Mouse (Mus musculus) kidney, embryonic 16.5 days (tissue): ENCODE measurements around the gene Sst. TPM values are rescaled to one million over a fixed set of nuclear protein-coding genes. Genes with fewer than 3 reads are reported as not detected.
"Not testable (repeated sequence)": the region's sequence is repeated elsewhere in the genome, so short reads cannot be mapped to it uniquely, and the experiment has no call there.

Experiments used
- ATAC-seq: fragments of 200-750 bp; cut with Nextera tagmentation; 2 replicates; pipeline ENCODE4 v1.8.0; 2017; ENCODE audit warnings: moderate TSS enrichment; ENCODE audit not compliant: low FRiP score, low TSS enrichment
- H3K27ac ChIP-seq: fragments of 300-500 bp; sonication (generic); 2 replicates; pipeline ENCODE4 v1.5.1; 2014; ENCODE audit warnings: low read length
- H3K27me3 ChIP-seq: fragments of 300-500 bp; sonication (generic); 2 replicates; pipeline ENCODE4 v1.6.1; 2014; ENCODE audit warnings: low read length, control low read depth, mixed read lengths; ENCODE audit not compliant: insufficient read depth
- H3K36me3 ChIP-seq: fragments of 300-500 bp; sonication (generic); 2 replicates; pipeline ENCODE4 v1.6.1; 2014; ENCODE audit warnings: low read length, control low read depth, mixed read lengths; ENCODE audit not compliant: insufficient read depth
- H3K4me1 ChIP-seq: fragments of 300-500 bp; sonication (generic); 2 replicates; pipeline ENCODE4 v1.6.1; 2014; ENCODE audit warnings: low read length, control low read depth, mixed read lengths; ENCODE audit not compliant: insufficient read depth
- H3K4me2 ChIP-seq: fragments of 300-500 bp; sonication (generic); replicated peaks from 2 replicates; pipeline ENCODE4 v1.6.1; 2014; ENCODE audit warnings: low read depth, low read length
- H3K4me3 ChIP-seq: fragments of 300-500 bp; sonication (generic); 2 replicates; pipeline ENCODE4 v1.5.1; 2014; ENCODE audit warnings: mild to moderate bottlenecking, low read length
- H3K9ac ChIP-seq: fragments of 300-500 bp; sonication (generic); replicated peaks from 2 replicates; pipeline ENCODE4 v1.6.1; 2014; ENCODE audit warnings: low read length
- H3K9me3 ChIP-seq: fragments of 300-500 bp; sonication (generic); 2 replicates; pipeline ENCODE4 v1.6.1; 2016; ENCODE audit warnings: low read length, control low read depth
- WGBS: fragments of 180-500 bp; shearing (Covaris S2); extraction: QIAGEN DNeasy Blood & Tissue Kit; methylation state at CpG from one replicate; pipeline ENCODE4 v1.1.7; 2014; 5-methylcytosine and 5-hydroxymethylcytosine counted together
- polyA plus RNA-seq: library from polyadenylated mRNA; unstranded; fragments of >200 nt; fragmentation: Nextera tagmentation; extraction: Ambion mirVana; gene quantifications from 2 replicates; pipeline ENCODE4 v1.2.1, GENCODE M21; 2015

The Sst gene
- polyA plus RNA-seq, 1 experiment from 2014 or later, result 1.1 TPM

DNA sequence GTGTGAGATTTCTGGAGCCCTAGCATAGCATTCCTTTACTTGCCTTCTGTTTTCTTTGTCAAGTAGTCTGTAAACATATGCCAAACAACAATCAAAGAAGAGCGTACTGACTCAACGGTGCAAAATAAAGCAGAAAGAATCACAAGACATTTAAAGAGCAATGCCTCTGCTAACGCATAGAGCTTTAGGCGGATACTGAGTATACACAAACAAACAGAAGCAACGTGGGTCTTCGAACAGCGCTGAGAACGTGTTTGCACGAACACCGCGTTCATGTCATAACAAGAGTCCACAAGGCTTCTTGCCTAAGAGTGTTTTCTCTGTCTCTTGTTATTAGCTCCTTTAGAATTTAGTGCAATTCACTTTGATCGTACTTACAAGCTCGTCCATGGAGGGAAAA, 22.0 kb upstream of the Sst start:
- 76% methylated on average over 13 of the region's 13 CpGs for WGBS

DNA sequence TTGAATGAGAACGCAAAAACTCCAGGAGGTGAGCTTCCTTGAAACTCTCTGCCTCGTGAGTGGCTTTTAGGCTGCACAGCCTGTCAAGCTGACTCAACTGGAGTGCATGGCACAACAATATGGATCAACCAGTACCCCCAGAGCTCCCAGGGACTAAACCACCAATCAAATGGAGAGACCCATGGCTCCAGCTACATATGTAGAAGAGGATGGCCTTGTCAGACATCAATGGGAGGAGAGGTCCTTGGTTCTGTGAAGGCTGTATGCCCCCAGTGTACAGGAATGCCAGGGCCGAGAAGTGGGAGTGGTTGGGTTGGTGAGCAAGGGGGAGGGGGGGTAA, 18.2 kb upstream of the Sst start:
- not testable (repeated sequence) for H3K4me3 ChIP-seq, H3K27me3 ChIP-seq, ATAC-seq, H3K36me3 ChIP-seq, H3K27ac ChIP-seq, H3K4me2 ChIP-seq, H3K9me3 ChIP-seq, H3K9ac ChIP-seq, H3K4me1 ChIP-seq
- whole genome bisulfite sequencing, result 90% methylated on average over 3 of the region's 3 CpGs

More for the DNA sequence above, 22.0 kb upstream of the Sst start:
- Histone ChIP-seq H3K9ac (no peak overlapping the region), H3K27me3 (no peaks in the 10 kb centered on the region), H3K9me3 (no peaks in the 10 kb centered on the region), H3K4me3 (no peak overlapping the region), H3K4me1 (no peaks in the 10 kb centered on the region), H3K36me3 (no peaks in the 10 kb centered on the region), H3K4me2 (no peak overlapping the region), H3K27ac (no peak overlapping the region)
- ATAC-seq, result no peak

DNA sequence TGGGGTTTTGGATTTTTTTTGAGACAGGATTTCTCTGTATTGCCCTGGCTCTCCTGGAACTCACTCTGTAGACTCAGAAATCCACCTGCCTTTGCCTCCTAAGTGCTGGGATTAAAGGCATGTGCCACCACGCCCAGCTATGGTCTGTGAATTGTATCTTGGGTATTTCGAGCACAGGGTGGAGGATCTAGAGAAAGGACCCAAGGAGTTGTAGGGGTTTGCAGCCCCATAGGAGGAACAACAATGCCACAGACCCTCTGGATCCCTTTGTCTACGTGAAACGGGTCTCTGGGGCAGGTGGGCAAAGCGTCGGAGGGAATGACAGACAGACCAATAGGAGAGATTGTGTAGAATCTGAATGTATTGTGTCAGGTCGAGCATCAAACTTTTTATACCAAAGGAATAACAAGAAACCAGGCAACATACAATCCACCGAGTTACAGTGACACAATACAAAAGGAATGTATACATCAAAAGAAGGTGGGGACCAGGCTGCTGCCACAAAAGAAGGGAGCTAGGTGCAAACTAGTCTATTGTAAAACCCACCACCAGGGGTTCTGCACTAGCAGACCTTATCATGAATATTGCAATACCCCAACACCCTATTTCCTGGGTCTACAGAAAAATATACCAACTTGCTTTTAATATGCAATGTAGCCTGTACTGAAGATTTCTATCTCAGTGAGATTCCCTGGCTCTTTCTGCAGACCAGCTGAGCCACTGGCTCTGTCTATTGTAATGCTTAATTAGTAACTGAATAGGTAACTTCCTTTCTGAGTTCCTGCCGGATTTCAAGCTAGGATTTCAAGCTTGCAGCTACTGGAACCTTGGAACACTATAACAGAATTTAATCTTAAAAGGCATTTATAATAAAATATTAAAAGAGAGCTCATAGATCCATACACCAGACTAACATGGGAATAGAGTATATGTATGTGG, 17.6 kb upstream of the Sst start:
- H3K36me3 ChIP-seq, H3K4me1 ChIP-seq, H3K9ac ChIP-seq, H3K4me3 ChIP-seq, H3K27me3 ChIP-seq, H3K4me2 ChIP-seq, H3K27ac ChIP-seq, ATAC-seq, H3K9me3 ChIP-seq: not testable (repeated sequence)
- whole genome bisulfite sequencing, result 83% methylated on average over 9 of the region's 9 CpGs

DNA sequence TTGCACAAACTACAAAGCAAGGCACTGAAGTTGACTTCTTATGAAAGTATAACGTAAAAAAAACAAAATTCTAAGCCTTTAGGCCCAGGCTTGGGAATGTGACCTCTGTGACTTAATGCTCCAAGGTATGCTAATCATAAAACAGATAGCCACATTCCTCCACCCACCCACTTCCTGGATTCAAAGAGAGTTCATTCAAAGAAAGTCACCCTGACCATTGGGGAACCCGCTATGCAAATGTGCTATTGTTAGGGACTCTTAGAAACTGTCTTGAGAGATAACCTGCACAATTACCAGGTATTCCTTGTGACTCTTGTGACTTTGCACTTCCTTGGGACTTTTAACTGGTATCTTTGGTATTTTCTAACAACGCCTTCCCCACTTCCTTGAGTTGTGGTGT, 15.8 kb upstream of the Sst start:
- not testable (repeated sequence) for H3K27ac ChIP-seq, H3K36me3 ChIP-seq, H3K27me3 ChIP-seq, ATAC-seq, H3K4me1 ChIP-seq, H3K4me2 ChIP-seq, H3K9me3 ChIP-seq, H3K9ac ChIP-seq, H3K4me3 ChIP-seq
- WGBS, result 82% methylated on average over 3 of the region's 3 CpGs

DNA sequence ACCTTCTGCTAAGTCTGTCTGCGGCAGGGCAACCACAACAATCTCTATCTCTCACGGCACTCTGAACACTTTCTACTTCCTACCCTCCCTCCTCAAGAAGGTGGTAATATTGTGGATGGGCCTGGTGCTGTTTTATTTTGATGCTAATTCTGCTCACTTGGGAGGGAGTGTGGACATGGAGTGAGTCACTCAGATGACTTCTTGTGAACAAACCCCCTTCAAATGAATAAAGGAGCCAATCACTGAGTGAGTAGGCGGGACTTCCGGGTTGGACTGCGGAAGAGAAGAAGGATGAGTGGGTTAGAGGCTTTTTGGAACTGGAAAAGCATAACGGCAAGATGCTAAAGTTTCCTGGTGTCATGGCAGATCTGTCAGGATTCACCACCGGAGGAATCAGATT, 10.7 kb upstream of the Sst start:
- no peak overlapping the region for H3K4me2 ChIP-seq
- H3K27me3 ChIP-seq, result peaks cover 4% of the 10 kb centered on the region; the same call in 1 of the 2 replicates
- H3K36me3 ChIP-seq, result no peaks in the 10 kb centered on the region
- no peak overlapping the region for H3K9ac ChIP-seq
- H3K9me3 ChIP-seq, result no peaks in the 10 kb centered on the region
- no peak overlapping the region for H3K4me3 ChIP-seq
- H3K27ac ChIP-seq, result no peak overlapping the region
- WGBS, result 80% methylated on average over 7 of the region's 7 CpGs
- H3K4me1 ChIP-seq, result peaks cover 17% of the 10 kb centered on the region
- no peak for ATAC-seq

DNA sequence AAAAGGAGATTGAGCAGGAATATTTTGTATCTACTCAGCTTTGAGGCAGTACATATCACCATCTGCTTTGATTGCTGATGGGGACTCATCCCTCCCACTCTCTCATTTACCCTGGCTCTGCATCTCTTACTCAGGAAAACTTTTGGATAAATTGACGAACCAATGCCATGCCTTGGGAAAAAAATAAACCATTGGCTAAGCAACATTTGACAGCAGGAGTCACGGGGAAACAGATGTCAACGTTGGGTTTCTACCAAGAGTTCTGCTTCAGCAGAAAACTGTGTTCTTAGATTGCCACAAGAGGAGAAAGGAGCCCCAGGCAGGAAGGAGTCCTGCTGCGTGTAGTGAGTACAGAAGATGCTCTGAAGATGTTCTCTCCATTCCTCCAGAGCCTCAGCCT, 9.3 kb upstream of the Sst start:
- Histone ChIP-seq H3K4me2 (no peak overlapping the region), H3K27ac (no peak overlapping the region), H3K4me1 (peaks cover 17% of the 10 kb centered on the region), H3K9me3 (no peaks in the 10 kb centered on the region), H3K9ac (no peak overlapping the region), H3K4me3 (no peak overlapping the region), H3K36me3 (no peaks in the 10 kb centered on the region), H3K27me3 (peaks cover 4% of the 10 kb centered on the region; the same call in 1 of the 2 replicates)
- no peak for ATAC-seq
- 84% methylated on average over 4 of the region's 4 CpGs for WGBS

DNA sequence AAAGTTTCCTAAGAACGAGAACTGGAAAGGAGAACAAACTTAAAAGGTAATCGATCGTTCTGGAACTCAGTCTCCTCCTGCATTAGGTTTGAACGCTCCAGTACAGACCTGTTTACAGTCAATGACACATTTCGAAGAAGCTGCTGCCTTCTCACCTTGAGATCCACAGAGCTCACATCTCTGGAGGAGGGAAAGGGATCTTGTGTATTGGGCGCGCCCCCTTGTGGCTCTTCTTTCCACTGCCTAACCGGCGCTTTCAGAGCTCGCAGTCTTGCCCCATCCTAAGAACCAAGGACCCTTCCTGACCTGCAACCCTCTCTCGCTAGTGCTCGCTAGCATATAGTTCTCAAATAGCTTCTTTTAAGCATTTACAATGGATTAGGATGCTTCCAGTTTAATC, 8.1 kb upstream of the Sst start:
- Histone ChIP-seq H3K27me3 (peaks cover 4% of the 10 kb centered on the region; the same call in 1 of the 2 replicates), H3K27ac (no peak overlapping the region), H3K4me1 (peaks cover 17% of the 10 kb centered on the region), H3K9ac (no peak overlapping the region), H3K4me2 (peak overlapping the region; percentile 44), H3K36me3 (no peaks in the 10 kb centered on the region), H3K4me3 (no peak overlapping the region; the same call in 1 of the 2 replicates), H3K9me3 (no peaks in the 10 kb centered on the region)
- peak; percentile 82; the same call in 1 of the 2 replicates for ATAC-seq
- WGBS, result 10% methylated on average over 12 of the region's 12 CpGs

DNA sequence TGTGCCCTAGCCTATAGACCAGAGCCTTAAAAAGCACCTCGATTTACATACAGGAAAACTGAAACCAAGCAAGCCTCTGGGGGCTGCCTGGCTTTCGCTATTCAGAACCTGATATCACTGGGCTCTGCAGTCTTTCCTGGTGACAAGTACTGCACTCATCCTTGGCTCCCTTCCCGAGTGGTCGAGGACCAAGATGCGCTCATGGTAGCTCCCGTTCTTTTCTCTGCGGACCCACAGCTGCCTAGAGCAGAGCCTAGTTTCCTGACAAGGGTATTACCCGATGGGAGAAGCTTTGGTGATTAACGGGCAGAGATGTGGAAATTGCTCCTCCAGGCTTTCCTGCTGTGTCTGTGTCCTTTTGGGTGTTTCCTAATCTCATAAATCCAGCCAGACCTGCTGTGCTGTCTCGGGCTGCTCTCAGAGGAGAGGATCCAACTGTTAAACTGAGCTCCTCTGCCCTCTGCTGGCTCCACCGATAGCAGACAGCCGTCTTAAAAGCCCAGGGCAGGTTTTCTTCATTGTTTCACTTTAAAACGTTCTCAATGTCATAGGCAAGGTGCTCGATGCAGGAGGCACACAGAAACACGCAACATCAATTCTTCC, 7.3 kb upstream of the Sst start:
- Histone ChIP-seq H3K9me3 (no peaks in the 10 kb centered on the region), H3K36me3 (no peaks in the 10 kb centered on the region), H3K4me3 (peak overlapping the region; percentile 26), H3K9ac (0 out of 2 replicates have a peak overlapping the region, but pooled peaks have one; percentile 23), H3K27me3 (peaks cover 4% of the 10 kb centered on the region; the same call in 1 of the 2 replicates), H3K4me1 (peaks cover 17% of the 10 kb centered on the region), H3K27ac (no peak overlapping the region), H3K4me2 (peak overlapping the region; percentile 44)
- peak; percentile 90; the same call in 1 of the 2 replicates for ATAC-seq
- 6% methylated on average over 15 of the region's 15 CpGs for WGBS

DNA sequence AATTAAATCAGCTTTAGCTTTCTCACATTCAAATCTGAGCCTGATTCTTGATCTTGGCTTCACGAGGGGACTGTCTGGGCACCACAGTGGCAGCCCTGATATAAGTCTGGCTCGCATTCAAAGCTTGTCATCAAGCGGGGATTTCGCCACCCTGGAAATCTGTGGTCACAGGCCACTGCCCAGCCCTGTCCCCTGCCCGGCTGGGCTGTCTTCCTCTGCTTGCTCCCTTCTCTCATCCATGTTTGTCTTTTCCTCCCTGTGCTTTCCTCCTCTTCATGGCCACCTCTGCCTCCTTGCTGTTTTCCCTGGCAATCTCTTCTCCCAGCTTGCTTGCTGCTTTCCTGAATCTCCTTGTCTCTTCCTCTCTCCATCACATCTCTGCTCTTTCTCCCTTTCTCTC, 6.7 kb upstream of the Sst start:
- Histone ChIP-seq H3K4me1 (peaks cover 17% of the 10 kb centered on the region), H3K27me3 (peaks cover 4% of the 10 kb centered on the region; the same call in 1 of the 2 replicates), H3K9me3 (no peaks in the 10 kb centered on the region), H3K4me2 (peak overlapping the region; percentile 44; the same call in 1 of the 2 replicates), H3K27ac (no peak overlapping the region), H3K4me3 (peak overlapping the region; percentile 26; the same call in 1 of the 2 replicates), H3K9ac (0 out of 2 replicates have a peak overlapping the region, but pooled peaks have one; percentile 23), H3K36me3 (no peaks in the 10 kb centered on the region)
- ATAC-seq, result no peak
- 18% methylated on average over 5 of the region's 5 CpGs for WGBS

DNA sequence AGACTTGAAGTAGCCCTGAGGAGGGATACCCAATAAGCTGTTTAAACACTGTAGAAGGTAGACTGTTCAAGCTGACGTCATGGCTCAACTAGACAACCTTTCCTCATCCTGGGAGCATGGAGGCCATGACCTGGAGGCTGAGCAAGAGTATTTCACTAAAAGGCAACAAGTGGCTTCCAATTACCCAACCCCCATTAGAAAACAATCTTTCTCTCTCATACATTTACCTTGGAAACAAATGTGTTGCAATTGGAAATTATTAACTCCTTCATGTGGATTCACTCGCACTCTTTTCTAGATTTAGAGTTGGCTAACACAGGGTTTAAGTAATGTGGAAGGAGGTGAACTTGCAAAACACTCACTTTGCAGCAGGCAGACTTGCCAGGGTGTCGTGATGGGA, 4.4 kb upstream of the Sst start:
- Histone ChIP-seq H3K9ac (no peak overlapping the region), H3K4me2 (no peak overlapping the region), H3K27me3 (peaks cover 24% of the 10 kb centered on the region), H3K27ac (no peak overlapping the region), H3K4me3 (no peak overlapping the region), H3K9me3 (no peaks in the 10 kb centered on the region), H3K4me1 (peaks cover 20% of the 10 kb centered on the region), H3K36me3 (no peaks in the 10 kb centered on the region)
- no peak for ATAC-seq
- 86% methylated on average over 3 of the region's 3 CpGs for WGBS
